Mouse (Mus musculus) cerebellum, adult 9-10 months (tissue): ENCODE results near the gene Ifi27.
"Not testable (repeated sequence)": the region's sequence is repeated elsewhere in the genome, so short reads cannot be mapped to it uniquely, and the experiment has no call there.

ENCODE experiments used
- DNase-seq: peaks from one replicate; pipeline ENCODE4 v3.0.0; 2022

Gene Ifi27

DNA sequence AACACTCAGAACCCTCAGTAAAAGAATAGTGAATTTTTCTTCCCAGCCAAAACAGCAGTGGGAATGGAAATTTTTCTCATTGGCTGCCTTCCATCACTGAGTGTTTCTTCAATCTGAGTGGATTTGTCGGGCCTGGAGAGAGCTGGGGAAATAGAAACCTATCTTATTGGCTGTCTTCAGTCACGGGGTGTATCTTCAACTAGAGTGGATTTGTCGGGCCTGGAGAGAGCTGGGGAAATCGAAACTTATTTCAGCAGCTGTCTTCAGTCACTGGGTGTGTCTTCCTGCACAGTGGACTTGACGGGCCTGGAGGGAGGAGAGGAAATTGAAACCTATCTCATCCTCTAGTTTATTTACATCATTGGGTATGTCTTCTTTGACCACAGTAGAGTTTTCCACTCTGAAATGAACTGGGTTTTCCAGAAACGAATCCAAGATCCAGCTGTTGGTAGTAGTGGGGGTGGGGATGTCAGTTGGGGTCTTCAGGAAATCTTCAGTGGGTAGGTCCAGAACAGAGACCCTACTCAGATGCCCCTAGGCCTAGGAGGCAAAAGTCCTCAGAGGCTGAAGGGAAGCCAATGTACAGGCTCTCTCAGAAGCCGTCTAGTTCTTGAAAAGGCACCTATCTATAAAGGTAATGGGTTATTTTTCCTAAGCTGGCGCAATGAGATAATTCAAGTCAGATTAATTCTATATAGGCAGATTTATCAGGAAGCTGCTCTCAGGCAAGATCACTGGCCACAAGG lies at the start of gene Ifi27:
Gene Ifi27 (plus strand): TSS at position 226 of the 746 bp plus-strand sequence.
- DNase-seq, result no peak

DNA sequence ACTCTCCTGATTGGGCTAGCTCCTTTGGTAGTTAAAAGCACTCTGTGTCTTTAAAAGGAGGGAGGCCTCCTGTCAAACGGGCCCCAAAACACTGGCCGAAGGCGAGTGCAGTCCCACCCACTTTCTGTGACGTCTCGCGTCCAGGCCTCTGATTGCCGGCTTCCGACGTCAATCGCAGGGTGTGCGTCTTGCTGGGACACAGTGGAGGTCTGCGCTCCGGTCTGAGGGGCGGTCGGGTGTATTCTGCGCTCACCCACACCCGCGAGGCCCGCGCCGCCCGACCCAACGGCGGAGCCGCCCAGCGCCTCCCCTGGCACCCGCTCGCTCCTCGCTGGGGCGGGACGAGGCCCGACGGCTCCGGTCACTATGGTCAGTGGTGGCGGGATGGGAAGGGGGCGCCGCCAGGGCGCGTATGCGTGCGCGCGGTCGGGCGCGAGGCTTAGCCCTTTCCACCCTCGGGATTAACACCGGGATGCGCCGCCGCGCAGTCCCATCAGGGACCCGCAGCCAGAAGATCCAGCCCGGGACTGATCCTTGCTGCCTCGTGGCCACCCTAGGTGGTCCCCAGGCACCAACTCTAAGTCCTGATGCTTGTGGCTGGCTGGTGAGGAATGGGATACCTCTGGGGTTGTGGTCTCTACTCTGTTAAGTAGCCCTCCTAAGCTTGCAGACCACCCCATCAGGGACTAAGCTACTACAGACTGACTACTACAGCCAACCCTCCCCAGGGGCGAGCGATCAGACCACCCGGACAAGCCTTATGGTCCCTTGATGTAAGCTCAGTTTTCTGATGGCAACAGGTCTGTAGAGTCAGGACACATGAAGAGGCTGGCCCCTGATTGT lies 45.3 kb upstream of the Ifi27 start, which contains the start of gene Otub2:
Gene Otub2 (plus strand): TSS at position 178 of the 843 bp plus-strand sequence.
- peak; percentile 97 for DNase-seq

DNA sequence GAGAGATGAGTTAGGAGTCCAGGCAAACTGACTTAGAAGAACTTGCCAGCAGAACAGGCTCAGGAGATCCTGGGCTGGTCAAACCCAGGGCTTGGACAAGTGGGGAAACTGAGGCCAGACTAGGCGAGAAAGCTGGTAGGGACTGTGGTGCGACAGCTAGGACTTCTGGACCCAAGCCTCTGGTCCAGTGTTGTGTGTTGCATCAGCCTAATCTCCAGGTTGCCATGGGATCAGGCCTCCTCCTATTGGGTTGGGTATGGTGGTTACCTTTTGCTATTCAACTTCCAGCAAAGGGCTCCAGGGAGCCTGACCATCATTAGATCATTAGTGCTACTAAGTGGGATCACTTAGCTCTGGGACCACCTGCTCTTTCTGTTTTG lies 44.7 kb upstream of the Ifi27 start:
- peak; percentile 30 for DNase-seq

DNA sequence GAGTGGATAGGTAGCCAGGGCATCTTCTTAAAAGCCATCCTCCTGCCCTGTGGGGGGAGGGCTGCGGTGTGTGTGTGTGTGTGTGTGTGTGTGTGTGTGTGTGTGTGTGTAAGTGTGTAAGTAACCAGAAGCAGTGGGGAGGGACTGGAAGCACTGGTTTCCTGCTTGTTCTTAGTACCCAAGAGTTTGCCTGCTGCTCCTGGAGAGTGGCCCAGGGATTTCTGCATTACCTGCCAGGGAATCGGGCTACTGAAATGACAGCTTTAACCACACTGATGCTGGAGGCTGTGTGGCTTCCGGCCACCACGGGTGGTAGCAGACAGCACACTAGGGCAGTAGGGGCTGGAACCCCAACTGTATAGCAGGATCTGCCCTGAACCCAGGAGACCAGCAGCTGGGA lies 44.0 kb upstream of the Ifi27 start:
- peak; percentile 39 for DNase-seq

DNA sequence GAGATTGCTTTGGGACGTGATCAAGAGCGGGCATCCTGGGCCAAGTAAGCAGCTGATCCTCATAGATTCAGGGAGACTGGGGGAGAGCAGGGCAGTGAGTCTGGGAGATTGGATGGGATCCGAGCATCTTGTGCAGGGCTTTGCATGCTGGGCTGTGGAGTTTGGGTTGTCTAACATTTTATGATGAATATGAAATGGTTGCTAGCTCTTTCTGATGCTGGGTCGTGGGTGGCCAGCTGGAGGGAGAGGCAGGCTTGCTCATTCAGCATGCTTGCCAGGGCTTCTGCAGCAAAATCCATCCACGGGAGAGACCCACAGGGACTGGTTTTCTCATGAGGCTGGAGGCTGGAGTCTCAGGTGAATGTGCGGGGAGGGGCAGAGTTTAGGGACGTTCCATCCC lies 42.9 kb upstream of the Ifi27 start:
- peak; percentile 23 for DNase-seq

DNA sequence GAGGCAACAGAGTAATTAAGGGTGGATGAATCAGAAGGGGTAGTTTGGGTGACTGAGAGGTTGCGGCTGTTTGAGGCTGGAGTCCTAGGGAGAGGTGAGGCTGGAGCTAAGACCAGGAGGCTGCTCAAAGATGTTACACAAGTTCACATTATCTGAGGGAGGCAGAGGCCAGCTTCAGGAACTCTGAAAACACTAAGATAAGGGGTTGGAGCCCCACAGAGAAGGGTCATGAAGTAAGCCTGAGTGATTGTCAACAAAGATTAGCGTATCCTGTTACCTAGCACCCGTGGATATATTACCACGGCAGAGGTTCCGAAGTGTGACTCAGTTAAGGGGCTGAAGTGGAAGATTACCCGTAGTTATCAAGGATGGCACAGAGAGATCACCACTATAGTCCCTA lies 40.5 kb upstream of the Ifi27 start:
- DNase-seq, result no peak

DNA sequence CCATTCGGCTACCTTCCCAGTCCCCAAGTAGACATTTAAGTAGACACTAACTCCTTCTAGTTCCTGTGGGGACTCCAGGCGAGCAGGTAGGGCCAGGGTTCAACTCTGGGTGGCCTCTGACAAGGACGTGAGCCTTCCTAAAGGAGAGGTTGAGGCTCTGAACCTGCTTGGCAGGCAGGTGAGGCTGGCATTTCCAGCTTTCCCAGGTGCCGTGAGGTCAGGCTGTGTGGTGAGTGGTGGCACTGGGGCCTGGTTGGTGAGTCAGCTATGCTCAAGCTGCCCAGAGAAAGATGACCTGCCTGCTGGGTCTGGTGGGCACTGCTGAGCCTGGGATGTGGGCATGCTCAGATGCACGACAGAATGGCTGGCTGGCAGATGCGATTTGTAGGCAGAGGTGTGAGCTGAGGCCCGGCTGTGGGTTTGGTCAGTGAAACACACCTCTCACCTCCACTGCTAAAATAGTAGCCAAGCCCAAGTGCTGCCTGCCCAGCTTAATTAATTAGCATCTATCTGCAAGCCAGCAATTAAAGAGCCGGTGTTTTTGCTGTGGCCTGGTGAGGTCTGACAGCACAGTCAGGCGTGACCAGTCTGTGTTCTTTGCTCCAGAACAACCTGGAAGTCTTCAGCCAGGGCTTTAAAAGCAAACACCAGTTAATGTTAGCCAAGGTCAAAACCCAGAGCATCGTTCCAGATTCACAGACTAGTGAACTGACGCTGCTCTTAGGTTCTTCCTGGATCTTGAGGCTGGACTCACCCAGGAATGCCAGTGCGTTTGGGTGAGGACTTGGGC lies 38.3 kb upstream of the Ifi27 start:
- no peak for DNase-seq

DNA sequence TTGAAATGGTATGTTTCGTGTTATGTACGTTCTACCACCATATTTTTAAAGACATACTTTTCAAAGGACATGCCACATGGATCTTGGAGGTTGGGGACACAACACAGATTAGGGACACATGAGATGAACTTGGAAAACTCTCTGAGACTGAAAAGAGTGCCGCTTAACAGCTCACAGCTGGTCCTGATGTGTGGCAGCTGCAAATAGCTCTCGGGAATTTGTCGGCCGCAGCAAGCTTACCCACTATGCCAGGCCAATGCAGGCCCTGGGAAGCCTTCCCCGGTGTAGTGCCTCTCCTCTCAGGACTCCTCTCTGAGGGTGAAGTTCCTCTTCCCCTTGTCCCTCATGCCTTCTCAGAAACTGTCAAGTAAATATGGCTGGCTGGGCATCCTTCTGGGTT lies 37.3 kb upstream of the Ifi27 start:
- no peak for DNase-seq

DNA sequence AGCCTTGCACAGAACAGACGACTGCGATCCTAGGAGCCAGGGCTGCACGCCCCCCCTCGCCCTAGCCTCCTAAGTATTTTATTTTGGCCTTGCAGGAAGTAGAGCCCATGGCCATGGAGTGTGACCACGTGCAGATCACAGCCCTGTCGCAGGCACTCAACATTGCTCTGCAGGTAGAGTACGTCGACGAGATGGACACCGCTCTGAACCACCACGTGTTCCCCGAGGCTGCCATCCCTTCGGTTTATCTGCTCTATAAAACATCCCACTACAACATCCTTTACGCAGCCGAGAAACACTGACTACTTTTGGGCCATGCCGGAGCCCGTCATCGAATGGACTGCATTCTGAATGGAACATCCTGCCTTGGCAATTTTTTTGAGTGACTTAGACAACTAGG lies 29.9 kb upstream of the Ifi27 start:
- DNase-seq, result no peak

DNA sequence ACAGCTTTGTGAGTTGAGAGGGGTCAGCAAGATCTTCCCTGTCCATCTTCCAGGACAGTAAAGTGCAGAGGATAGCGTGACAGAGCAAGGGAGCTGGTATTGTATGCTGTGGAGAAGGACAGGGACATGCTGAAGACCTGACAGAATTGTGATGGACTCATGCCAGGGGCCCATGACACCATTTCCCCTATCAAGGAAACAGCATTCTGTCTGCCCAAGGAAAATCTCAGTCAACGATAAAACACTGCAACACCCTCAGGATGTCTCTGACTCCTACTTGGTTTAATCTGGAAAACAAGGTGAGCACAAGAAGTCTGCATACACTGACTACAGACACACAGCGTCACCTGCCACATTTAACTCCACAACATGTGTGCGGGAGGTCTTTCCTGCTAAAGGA lies 26.3 kb upstream of the Ifi27 start, which contains the start of gene 9330161L09Rik:
Gene 9330161L09Rik (minus strand): TSS at position 101 of the 400 bp plus-strand sequence.
- DNase-seq, result no peak

DNA sequence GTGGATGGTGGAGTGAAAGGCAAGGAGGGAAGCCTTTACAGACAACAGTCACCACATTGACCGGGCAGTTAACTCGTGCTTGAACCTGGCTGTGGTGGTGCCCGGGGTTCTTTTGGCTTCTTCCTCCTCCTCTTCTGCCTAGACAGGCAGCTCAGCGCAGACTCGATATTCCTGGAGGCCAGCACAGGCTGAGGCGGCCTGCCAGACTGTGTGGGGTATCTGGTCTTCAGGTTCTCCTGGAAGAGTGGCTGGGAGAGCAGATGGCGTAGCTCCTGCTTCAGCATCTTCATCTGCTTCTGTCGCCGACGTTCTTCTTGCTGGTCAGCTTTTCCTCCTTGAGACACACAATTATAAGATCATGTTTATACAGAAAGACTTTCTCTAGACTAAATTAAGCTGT lies 25.9 kb upstream of the Ifi27 start:
- DNase-seq, result peak; percentile 51

DNA sequence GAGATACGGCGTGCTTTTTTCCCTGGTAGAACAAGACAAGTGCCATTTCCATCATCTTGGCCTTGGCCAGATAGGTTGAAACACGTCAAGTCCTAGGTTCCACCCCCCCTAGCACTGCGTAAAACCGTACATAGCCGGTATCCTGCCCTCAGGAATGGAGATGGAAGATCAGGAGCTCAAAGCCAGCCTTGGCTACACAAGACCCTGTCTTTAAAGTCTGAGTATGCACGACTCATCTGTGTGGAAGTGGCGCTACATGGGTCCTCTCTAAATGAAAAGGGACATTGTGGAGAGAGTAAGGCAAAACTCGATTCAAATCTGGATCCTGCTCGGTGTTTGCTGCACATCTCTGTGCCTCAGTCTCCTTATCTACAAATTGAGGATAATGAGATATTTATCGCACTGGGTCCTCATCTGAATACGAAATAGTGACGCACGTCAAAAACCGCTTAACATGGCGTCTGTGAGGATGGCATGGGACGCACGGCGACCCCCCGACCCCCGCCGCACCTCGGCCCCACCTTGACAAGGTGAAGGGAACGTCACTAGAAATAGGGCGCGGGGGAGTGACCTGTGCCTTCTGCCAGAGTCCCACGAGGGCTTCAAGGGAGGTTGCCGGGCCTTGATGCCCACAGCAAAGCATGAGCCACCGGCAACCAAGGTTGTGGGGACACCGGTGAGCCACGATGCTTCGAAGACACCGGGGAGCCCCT lies 8.8 kb upstream of the Ifi27 start:
- DNase-seq, result peak; percentile 63

DNA sequence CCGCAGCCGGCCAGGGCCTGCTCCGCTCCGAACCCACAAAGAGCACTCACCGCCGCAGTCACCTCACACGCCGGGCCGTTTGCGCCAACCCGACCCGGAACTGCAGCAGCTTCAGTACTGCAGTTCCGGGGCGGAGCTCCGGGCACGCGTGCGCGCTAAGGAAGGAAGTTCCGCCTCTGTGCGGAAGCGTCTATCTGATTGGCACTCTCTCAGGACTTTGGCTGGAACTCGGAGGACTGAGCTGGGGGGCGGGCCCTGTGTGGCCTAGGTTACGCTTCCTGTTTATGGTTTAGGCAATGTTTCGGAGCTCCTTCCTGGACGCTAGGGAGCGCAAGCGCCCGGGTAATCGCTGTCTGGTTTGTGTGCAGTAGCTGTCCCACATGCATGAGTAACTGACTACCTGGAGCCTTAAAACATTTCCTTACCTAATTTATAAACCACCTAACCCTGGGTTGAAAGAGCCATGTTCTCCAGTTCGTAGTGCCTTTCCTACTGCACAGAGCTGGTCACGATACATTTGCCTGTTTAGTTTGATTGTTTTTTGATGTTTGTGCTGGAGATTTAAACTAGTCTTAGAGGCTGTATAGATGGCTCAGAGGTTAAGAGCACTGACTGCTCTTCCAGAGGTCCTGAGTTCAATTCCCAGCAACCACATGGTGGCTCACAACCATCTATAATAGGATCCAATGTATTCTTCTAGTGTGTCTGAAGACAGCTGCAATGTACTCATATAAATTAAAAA lies 8.1 kb upstream of the Ifi27 start, which contains the start of gene Ddx24:
Gene Ddx24 (minus strand): TSS at position 102 of the 742 bp plus-strand sequence.
- peak; percentile 99 for DNase-seq

DNA sequence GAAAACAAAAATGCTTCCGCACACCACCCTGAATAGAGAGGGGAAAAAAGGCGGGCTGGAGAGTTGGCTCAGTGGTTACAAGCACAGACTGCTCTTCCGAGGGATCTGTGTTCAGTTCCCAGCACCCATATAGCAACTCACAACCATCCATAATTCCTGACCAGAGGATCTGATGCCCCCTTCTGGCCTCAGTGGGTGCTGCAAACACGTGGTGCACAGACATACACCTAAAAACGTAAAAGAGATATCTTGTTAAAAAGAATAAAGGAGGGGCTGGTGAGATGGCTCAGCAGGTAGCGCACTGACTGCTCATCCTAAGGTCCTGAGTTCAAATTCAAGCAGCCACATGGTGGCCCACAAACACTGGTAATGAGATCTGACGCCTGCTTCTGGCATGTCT lies 7.3 kb upstream of the Ifi27 start:
- DNase-seq, result peak; percentile 69

DNA sequence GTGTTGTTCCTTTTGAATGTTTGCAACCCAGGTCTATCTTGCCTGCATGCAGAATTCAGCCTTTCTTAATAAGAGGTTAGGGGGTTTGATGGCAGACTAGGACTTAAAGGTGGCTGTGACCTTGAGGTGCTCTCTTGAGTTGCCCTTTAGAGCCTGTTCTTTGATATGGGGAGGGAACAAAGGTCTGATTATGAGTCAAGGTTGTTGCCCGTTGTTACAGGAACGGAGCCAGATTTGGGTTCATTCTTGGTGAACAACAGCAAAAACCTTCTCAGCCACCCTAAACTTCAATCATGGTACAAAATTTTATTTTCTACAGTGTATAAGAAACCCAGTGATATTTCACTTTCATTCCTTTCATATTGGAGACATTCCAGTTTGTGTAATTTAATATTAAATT lies 581 bp upstream of the Ifi27 start:
- DNase-seq, result no peak

DNA sequence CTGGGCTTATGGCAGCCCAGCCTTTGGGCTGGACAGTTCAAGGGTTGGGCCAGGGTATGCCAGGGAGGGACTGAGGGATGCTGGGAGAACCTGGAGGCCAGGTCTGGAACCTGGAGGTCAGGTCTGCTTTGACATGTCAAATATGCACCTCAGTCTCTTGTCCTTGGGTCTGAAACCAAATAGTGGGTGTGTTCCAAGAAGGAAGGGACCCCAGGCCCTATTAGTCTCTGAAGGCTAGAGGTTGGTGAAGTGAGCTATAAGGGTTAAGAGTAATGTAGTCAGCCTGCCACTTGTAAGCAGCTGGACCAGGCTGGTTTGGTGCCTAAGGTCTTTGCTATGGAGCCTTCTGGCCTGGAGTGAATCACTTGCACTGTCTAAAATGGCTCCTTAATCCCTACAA lies 850 bp downstream of the Ifi27 start:
- DNase-seq, result no peak

DNA sequence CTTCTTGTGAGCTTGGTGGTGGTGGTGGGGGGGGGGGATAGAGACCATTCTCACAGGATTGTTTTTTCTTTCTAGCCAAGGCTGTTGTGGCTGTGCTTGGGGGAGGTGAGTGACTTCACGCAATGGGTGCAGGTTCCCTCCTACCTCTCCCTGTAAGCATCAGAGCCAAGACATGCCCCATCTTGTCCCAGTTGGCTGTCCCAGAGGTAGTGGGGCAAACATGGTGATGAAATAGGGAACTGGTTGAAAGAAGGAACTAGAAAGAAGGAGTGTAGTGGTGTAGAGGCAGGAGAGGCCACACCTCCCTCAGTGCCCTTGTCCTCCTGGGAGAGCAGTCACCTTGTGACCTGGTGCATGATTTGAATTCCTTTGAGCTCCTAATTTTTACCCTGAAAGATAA lies 3.6 kb downstream of the Ifi27 start:
- no peak for DNase-seq

DNA sequence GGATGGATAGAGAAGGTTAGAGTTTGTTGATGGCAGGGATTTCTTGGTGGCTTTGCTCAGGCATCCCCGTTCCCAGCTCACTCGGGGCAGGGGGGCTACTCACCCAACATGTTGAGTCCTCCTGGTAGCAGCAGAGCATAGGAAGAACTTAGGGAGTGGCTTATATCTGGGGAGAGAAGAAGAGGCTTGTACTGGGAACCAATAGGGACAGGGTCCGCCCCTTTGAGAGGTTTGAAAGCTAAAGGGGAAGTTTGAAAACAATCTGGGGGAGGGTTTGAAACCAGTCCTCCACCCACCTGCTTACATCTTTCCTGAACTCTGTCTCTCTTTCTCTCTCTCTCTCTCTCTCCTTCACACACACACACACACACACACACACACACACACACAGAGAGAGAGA lies 9.5 kb downstream of the Ifi27 start, which contains the start of gene Ifi27l2a:
Gene Ifi27l2a (minus strand): TSS at position 157 of the 400 bp plus-strand sequence.
- no peak for DNase-seq

DNA sequence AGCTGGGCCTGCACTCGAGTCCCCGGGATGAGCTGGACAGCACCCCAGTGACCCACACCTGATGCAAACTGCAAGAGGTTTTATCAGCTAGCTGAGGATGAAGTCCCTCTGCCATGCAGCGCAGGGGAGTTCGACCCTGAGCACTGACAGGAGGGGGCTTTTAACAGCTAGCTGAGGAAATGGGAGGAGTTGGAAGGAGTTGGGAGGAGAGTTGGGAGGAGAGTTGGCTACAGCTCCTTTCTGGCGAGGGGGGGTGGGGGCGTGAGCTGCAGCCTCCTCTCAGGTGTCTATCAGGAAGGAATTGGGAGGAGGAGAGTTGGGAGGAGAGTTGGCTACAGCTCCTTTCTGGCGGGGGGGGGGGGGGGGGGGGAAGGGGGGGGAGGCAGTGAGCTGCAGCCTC lies 10.2 kb downstream of the Ifi27 start:
- not testable (repeated sequence) for DNase-seq

DNA sequence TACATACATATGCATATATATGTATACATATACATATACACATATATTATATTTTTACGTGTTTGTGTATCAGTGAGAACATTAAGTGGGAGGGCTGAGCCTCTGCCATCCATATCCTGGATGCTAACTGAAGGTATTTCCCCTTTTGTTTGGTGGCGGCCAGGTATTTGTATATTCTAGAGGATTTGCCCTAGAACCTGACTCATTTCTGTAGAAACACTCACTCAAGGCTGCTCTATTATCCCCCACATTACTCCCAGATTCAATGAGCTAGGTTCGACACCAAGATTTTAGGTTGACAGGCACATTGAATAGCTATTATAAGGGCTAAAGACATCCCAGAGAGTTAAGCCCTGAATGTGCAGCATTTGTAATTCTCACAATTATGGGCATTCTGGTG lies 11.0 kb downstream of the Ifi27 start:
- DNase-seq, result no peak

DNA sequence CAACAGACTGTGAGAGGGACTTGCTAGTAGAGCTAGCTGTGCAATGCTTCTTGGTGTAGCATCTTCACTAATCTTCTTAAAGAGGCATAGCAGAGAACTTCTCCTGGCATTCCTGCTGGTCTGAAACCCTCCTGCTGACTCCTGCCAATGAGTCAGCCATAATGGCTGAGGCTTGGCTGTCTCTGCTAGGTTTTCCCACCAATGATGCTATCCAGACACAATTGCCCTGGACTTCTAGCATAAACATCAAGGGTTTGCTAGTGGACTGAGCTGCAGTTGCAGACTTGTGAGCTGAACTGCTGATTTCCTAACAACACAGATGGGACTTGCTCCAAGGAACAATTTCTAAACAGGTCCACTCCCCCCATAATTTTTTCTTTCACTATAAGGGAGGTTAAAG lies 19.4 kb downstream of the Ifi27 start:
- DNase-seq, result no peak

DNA sequence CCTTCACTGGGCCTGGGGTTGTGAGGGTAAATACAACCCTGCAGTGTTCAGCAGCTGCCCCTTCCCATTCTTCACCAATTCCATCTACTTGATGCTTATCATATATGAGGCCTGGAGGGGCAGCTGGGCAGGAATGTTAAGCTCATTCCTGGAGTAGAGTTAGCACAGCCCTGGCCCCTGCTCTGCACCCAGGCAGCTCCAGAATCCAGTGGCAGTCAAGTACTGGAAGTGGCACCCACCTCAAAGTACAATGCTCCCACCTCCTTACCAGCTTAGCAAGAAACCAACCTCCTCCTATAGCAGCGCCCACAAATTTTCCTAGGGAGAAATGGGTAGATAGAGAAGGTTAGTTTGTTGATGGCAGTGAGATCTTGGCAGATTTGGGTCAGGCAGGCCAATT lies 22.7 kb downstream of the Ifi27 start:
- not testable (repeated sequence) for DNase-seq
